In genomic region chr6:50988561-50988960, GRCm38 (mm10) we compare ENCODE assay signal across 26 mouse cellular contexts.
DNase-seq lines count a peak whose midpoint lies in the region; ATAC-seq and TF ChIP-seq lines count a peak whose summit lies in the region.
"Had no signal": no experiment of that assay in that cellular context is flagged by ENCODE, and none has a peak within 500 bp of the region (broad histone marks: within the 10 kb centered on the region; RNA-seq: fewer than 3 reads in every experiment).

No protein-coding gene starts in this region.

- no peak for TF ChIP-seq CTCF in liver, postnatal 0 days (IDR thresholded peaks at IDR 0.05; ENCODE audit: low read depth)

- TF ChIP-seq EP300 in liver, postnatal 0 days (IDR thresholded peaks at IDR 0.05; ENCODE audit: low read depth), result no peak

- no peak overlapping the region for H3K4me2 ChIP-seq in forebrain, embryonic 14.5 days (ENCODE audit: low read length)
- no peak overlapping the region for H3K4me2 ChIP-seq in liver, embryonic 11.5 days
- H3K4me2 ChIP-seq in liver, postnatal 0 days (ENCODE audit: low read depth, low read length), result no peak overlapping the region
- H3K4me2 ChIP-seq: embryonic facial prominence, embryonic 12.5 days; embryonic facial prominence, embryonic 15.5 days; forebrain, embryonic 12.5 days; heart, embryonic 12.5 days; heart, embryonic 15.5 days; hindbrain, embryonic 12.5 days; intestine, embryonic 15.5 days had no signal

- ATAC-seq in forebrain, embryonic 14.5 days, result no peak
- ATAC-seq in liver, embryonic 11.5 days (replicated peaks; ENCODE audit: low FRiP score), result no peak
- no peak for ATAC-seq in liver, postnatal 0 days
- ATAC-seq in granulocyte monocyte progenitor cell, adult 5-6 weeks (replicated peaks; ENCODE audit: poor library complexity, severe bottlenecking), result no peak
- ATAC-seq: CD4-positive, CD25-positive, alpha-beta regulatory T cell, adult 4 months; forebrain, embryonic 16.5 days; hindbrain, embryonic 16.5 days; intestine, embryonic 15.5 days had no signal

- peaks cover 38% of the 10 kb centered on the region for H3K4me1 ChIP-seq in forebrain, embryonic 10.5 days
- peaks cover 14% of the 10 kb centered on the region for H3K4me1 ChIP-seq in forebrain, embryonic 14.5 days (ENCODE audit: control insufficient read depth, insufficient read depth, low read length)
- no peaks in the 10 kb centered on the region for H3K4me1 ChIP-seq in liver, embryonic 11.5 days (replicated peaks; ENCODE audit: control insufficient read depth, insufficient read depth, low read length)
- H3K4me1 ChIP-seq in liver, postnatal 0 days (ENCODE audit: insufficient read depth), result no peaks in the 10 kb centered on the region
- peaks cover 70% of the 10 kb centered on the region for H3K4me1 ChIP-seq in limb, embryonic 10.5 days

- H3K36me3 ChIP-seq in forebrain, embryonic 10.5 days (replicated peaks), result no peaks in the 10 kb centered on the region
- H3K36me3 ChIP-seq in forebrain, embryonic 14.5 days (ENCODE audit: control insufficient read depth, insufficient read depth, low read length), result no peaks in the 10 kb centered on the region
- no peaks in the 10 kb centered on the region for H3K36me3 ChIP-seq in liver, embryonic 11.5 days (ENCODE audit: control insufficient read depth, insufficient read depth, low read length)
- H3K36me3 ChIP-seq in liver, postnatal 0 days (replicated peaks; ENCODE audit: insufficient read depth, low read length), result no peaks in the 10 kb centered on the region
- H3K36me3 ChIP-seq in limb, embryonic 10.5 days, result no peaks in the 10 kb centered on the region
- H3K36me3 ChIP-seq: embryonic facial prominence, embryonic 12.5 days; embryonic facial prominence, embryonic 15.5 days; forebrain, embryonic 12.5 days; heart, embryonic 12.5 days; heart, embryonic 15.5 days; hindbrain, embryonic 12.5 days; intestine, embryonic 15.5 days had no signal

- H3K9ac ChIP-seq in forebrain, embryonic 14.5 days (ENCODE audit: low read length), result no peak overlapping the region
- no peak overlapping the region for H3K9ac ChIP-seq in liver, embryonic 11.5 days (ENCODE audit: low read depth, low read length)
- H3K9ac ChIP-seq in liver, postnatal 0 days (replicated peaks), result no peak overlapping the region
- H3K9ac ChIP-seq: embryonic facial prominence, embryonic 12.5 days; embryonic facial prominence, embryonic 15.5 days; forebrain, embryonic 12.5 days; heart, embryonic 12.5 days; heart, embryonic 15.5 days; hindbrain, embryonic 12.5 days; intestine, embryonic 15.5 days had no signal

- H3K4me3 ChIP-seq in forebrain, embryonic 10.5 days, result no peak overlapping the region
- H3K4me3 ChIP-seq in forebrain, embryonic 14.5 days (ENCODE audit: low read depth, low read length), result no peak overlapping the region
- no peak overlapping the region for H3K4me3 ChIP-seq in liver, embryonic 11.5 days (ENCODE audit: low read depth, low read length)
- no peak overlapping the region for H3K4me3 ChIP-seq in liver, postnatal 0 days (ENCODE audit: low read depth, low read length)
- no peak overlapping the region for H3K4me3 ChIP-seq in limb, embryonic 10.5 days
- H3K4me3 ChIP-seq: embryonic facial prominence, embryonic 12.5 days; embryonic facial prominence, embryonic 15.5 days; forebrain, embryonic 12.5 days; heart, embryonic 12.5 days; heart, embryonic 15.5 days; hindbrain, embryonic 12.5 days; intestine, embryonic 15.5 days had no signal

- H3K27ac ChIP-seq in forebrain, embryonic 10.5 days, result 0 out of 2 replicates have a peak overlapping the region, but pooled peaks have one; percentile 35
- no peak overlapping the region for H3K27ac ChIP-seq in forebrain, embryonic 14.5 days (ENCODE audit: low read depth, low read length)
- H3K27ac ChIP-seq in liver, embryonic 11.5 days (ENCODE audit: low read depth, low read length), result no peak overlapping the region
- no peak overlapping the region for H3K27ac ChIP-seq in liver, postnatal 0 days (ENCODE audit: low read depth)
- H3K27ac ChIP-seq in limb, embryonic 10.5 days, result peak overlapping the region; percentile 89
- H3K27ac ChIP-seq: embryonic facial prominence, embryonic 12.5 days; embryonic facial prominence, embryonic 15.5 days; forebrain, embryonic 12.5 days; heart, embryonic 15.5 days; hindbrain, embryonic 12.5 days; intestine, embryonic 15.5 days had no signal

- WGBS in forebrain, embryonic 10.5 days, result 77% methylated on average over 3 of the region's 3 CpGs
- 73% methylated on average over 3 of the region's 3 CpGs for WGBS in forebrain, embryonic 14.5 days
- 67% methylated on average over 3 of the region's 3 CpGs for WGBS in liver, embryonic 11.5 days
- WGBS in liver, postnatal 0 days (ENCODE audit: insufficient replicate concordance), result 68% methylated on average over 3 of the region's 3 CpGs
- 69% methylated on average over 3 of the region's 3 CpGs for WGBS in limb, embryonic 10.5 days

- H3K9me3 ChIP-seq in forebrain, embryonic 10.5 days, result no peaks in the 10 kb centered on the region
- no peaks in the 10 kb centered on the region for H3K9me3 ChIP-seq in forebrain, embryonic 14.5 days (replicated peaks; ENCODE audit: control insufficient read depth, low read length)
- H3K9me3 ChIP-seq in liver, embryonic 11.5 days (ENCODE audit: control insufficient read depth, low read length), result no peaks in the 10 kb centered on the region
- no peaks in the 10 kb centered on the region for H3K9me3 ChIP-seq in liver, postnatal 0 days (ENCODE audit: low read length)
- no peaks in the 10 kb centered on the region for H3K9me3 ChIP-seq in limb, embryonic 10.5 days (replicated peaks)
- H3K9me3 ChIP-seq: embryonic facial prominence, embryonic 12.5 days; embryonic facial prominence, embryonic 15.5 days; forebrain, embryonic 12.5 days; heart, embryonic 12.5 days; heart, embryonic 15.5 days; hindbrain, embryonic 12.5 days; intestine, embryonic 15.5 days had no signal

- peaks cover 23% of the 10 kb centered on the region for H3K27me3 ChIP-seq in forebrain, embryonic 10.5 days (ENCODE audit: poor library complexity, severe bottlenecking)
- no peaks in the 10 kb centered on the region for H3K27me3 ChIP-seq in forebrain, embryonic 14.5 days (replicated peaks; ENCODE audit: control insufficient read depth, insufficient read depth, low read length)
- no peaks in the 10 kb centered on the region for H3K27me3 ChIP-seq in liver, embryonic 11.5 days (replicated peaks; ENCODE audit: control insufficient read depth, insufficient read depth, low read length)
- no peaks in the 10 kb centered on the region for H3K27me3 ChIP-seq in liver, postnatal 0 days (ENCODE audit: insufficient read depth, low read length)
- H3K27me3 ChIP-seq in limb, embryonic 10.5 days (ENCODE audit: low read depth, poor library complexity, severe bottlenecking), result no peaks in the 10 kb centered on the region
- H3K27me3 ChIP-seq: embryonic facial prominence, embryonic 12.5 days; embryonic facial prominence, embryonic 15.5 days; heart, embryonic 15.5 days; hindbrain, embryonic 12.5 days; intestine, embryonic 15.5 days had no signal

- DNase-seq in forebrain, embryonic 10.5 days (ENCODE audit: extremely low spot score, low spot score), result no peak
- no peak for DNase-seq in forebrain, embryonic 14.5 days (ENCODE audit: low spot score)
- DNase-seq in liver, embryonic 11.5 days (ENCODE audit: low spot score), result peak; percentile 21
- DNase-seq in liver, postnatal 0 days, result no peak
- DNase-seq in limb, embryonic 10.5 days (ENCODE audit: low spot score), result no peak
- DNase-seq: adrenal gland, adult 2 months; adrenal gland, postnatal 14 days; cerebellum, adult 18-20 months; cerebellum, adult 9-10 months; gastrocnemius, postnatal 10 days; gastrocnemius, postnatal 36 days; heart, adult 18-20 months; heart, postnatal 10 days; heart, postnatal 4 days; kidney, adult 11 months had no signal

Comparison
In these comparisons a context has a peak if more than half of its experiments do, and no peak if none do; other contexts are left out.
1. H3K27ac ChIP-seq: peak in forebrain, embryonic 10.5 days (single experiment) and limb, embryonic 10.5 days (single experiment); none in forebrain, embryonic 14.5 days (single experiment), liver, embryonic 11.5 days (single experiment) and liver, postnatal 0 days (single experiment).